Mouse (Mus musculus) hindbrain, embryonic 15.5 days (tissue): Measurements from ENCODE around the gene Stoml2. TPM values are rescaled to one million over a fixed set of nuclear protein-coding genes. Genes with fewer than 3 reads are reported as not detected.

ENCODE experiments used
- ATAC-seq: fragments of 200-750 bp; cut with Nextera tagmentation; 2 replicates; pipeline ENCODE4 v1.8.0; 2017; ENCODE audit warnings: low read depth, moderate number of reproducible peaks, moderate TSS enrichment; ENCODE audit not compliant: low FRiP score
- H3K27ac ChIP-seq: fragments of 300-500 bp; sonication (generic); replicated peaks from 2 replicates; pipeline ENCODE4 v1.5.1; 2015; ENCODE audit warnings: mild to moderate bottlenecking, inconsistent platforms
- H3K27me3 ChIP-seq: fragments of 300-500 bp; sonication (generic); 2 replicates; pipeline ENCODE4 v1.6.1; 2015; ENCODE audit warnings: control low read depth, inconsistent platforms
- H3K36me3 ChIP-seq: fragments of 300-500 bp; sonication (generic); 2 replicates; pipeline ENCODE4 v1.6.1; 2015; ENCODE audit warnings: control low read depth, inconsistent platforms
- H3K4me1 ChIP-seq: fragments of 300-500 bp; sonication (generic); replicated peaks from 2 replicates; pipeline ENCODE4 v1.6.1; 2015; ENCODE audit warnings: control low read depth, inconsistent platforms
- H3K4me2 ChIP-seq: fragments of 300-500 bp; sonication (generic); 2 replicates; pipeline ENCODE4 v1.6.1; 2015; ENCODE audit warnings: moderate library complexity, mild to moderate bottlenecking, inconsistent platforms
- H3K4me3 ChIP-seq: fragments of 300-500 bp; sonication (generic); 2 replicates; pipeline ENCODE4 v1.5.1; 2015; ENCODE audit warnings: mild to moderate bottlenecking, inconsistent platforms
- H3K9ac ChIP-seq: fragments of 300-500 bp; sonication (generic); 2 replicates; pipeline ENCODE4 v1.6.1; 2015; ENCODE audit warnings: inconsistent platforms
- H3K9me3 ChIP-seq: fragments of 300-500 bp; sonication (generic); 2 replicates; pipeline ENCODE4 v1.6.1; 2016; ENCODE audit warnings: control low read depth, inconsistent platforms
- WGBS: fragments of 180-500 bp; shearing (Covaris S2); methylation state at CpG from one replicate; pipeline ENCODE4 v1.1.7; 2015; 5-methylcytosine and 5-hydroxymethylcytosine counted together
- polyA plus RNA-seq: library from polyadenylated mRNA; unstranded; fragments of >200 nt; fragmentation: Nextera tagmentation; extraction: Ambion mirVana; gene quantifications from 2 replicates; pipeline ENCODE4 v1.2.1, GENCODE M21; 2015

Stoml2 gene
- 227 and 236 TPM in 2 replicates for polyA plus RNA-seq

DNA sequence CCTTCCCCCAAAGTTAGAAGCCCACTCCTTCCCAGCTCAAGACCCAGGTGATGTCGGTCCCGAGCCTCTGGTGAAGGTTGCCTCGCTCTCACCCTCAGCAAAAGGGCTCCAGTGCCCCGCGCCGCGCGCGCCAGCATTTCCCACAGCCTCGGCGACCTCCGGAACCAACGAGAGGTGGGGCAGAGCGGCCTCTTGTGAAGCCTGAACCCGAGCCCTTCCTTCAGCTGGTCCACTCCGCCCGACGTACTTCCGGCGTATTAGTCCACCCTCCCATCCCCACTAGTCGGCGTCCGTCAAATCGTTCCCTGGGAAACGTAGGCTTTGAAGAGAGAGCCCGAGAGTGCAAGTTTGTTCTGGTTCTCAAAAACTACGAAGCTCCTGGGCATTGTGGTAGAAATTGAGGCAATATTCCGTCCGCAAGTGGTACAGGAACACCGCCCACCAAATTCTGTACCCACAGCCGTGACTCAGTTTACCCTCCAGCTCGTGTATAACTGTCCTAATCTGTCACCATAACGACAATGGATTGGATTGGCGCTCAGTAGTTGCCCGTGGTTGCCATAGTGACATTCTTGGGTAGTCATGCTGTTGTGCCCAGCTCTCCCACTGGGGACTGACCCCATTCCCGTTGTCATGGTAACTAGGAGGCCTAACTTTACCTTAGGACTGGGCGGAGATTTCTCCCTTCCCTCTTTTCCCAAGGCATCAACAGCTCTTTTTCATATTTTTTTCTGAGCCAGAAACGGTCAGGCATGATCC lies at the start of gene Stoml2:
Gene Stoml2 (minus strand): TSS at position 474 of the 759 bp plus-strand sequence.
- H3K36me3 ChIP-seq, result peaks cover 49% of the 10 kb centered on the region
- WGBS, result under 1% methylated on average over 38 of the region's 38 CpGs
- peak within 1 kb of the TSS; percentile 84 for H3K27ac ChIP-seq

DNA sequence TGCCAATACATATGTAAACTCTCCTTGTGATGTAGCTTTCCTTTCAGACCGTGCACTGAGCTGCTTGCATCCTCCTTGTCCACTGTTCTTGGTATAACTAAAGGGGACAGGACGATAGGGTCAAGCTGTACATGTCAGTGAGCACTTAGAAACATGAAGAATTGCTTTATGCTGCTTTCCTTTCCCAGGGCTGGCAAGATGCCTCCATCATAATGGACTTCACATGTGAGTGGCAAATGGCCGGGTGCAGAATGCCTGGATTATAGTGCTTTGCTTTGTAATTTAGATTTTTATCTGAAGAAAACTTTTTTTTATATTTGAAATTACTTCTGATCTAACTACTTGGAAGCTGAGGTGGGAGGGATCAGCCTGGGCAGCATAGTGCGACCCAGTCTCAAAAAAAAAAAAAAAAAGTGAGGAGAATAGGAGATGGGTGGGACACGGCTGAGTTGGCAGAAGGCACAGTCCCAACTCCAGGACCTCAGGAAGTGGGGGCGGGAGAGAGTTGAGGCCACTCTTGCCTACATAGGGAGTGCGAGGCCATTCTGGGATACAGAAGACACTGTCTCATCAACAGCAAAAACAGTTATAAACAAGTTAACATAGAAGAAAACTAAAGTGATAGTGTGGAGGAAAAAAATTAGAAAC lies 46.7 kb upstream of the Stoml2 start:
- Histone ChIP-seq H3K27ac (no peak overlapping the region), H3K36me3 (no peaks in the 10 kb centered on the region), H3K4me3 (no peak overlapping the region), H3K4me2 (no peak overlapping the region), H3K27me3 (no peaks in the 10 kb centered on the region), H3K4me1 (no peaks in the 10 kb centered on the region), H3K9me3 (no peaks in the 10 kb centered on the region), H3K9ac (no peak overlapping the region)
- WGBS, result 66% methylated on average over 7 of the region's 7 CpGs
- ATAC-seq, result no peak

More for the DNA sequence above, at the start of gene Stoml2:
- H3K4me3 ChIP-seq, result peak within 1 kb of the TSS; percentile 83
- peak within 1 kb of the TSS; percentile 92 for H3K9ac ChIP-seq
- no peaks in the 10 kb centered on the region for H3K9me3 ChIP-seq
- no peaks in the 10 kb centered on the region for H3K27me3 ChIP-seq
- peaks cover 24% of the 10 kb centered on the region for H3K4me1 ChIP-seq
- peak; percentile 96 for ATAC-seq
- peak within 1 kb of the TSS; percentile 71 for H3K4me2 ChIP-seq

DNA sequence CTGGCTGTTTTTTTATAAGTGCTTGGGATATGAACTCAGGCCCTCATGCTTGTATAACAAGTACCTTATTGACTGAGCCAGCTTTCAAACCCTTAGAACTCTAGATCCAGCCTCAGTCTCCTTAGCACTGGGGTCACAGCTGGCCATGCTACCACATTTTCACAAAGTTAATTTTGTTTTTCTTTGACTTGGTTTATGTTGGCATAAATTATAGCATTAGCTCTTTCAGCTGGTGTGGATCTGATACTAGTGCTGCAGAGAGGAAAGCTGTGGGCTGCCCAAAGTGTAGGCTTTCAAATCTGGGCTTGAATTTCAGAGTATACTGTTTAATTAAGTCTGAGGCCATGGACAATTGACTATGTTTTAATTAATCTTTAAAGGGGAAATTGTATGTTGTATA lies 43.4 kb upstream of the Stoml2 start:
- Histone ChIP-seq H3K4me2 (no peak overlapping the region), H3K27me3 (no peaks in the 10 kb centered on the region), H3K9ac (no peak overlapping the region), H3K4me3 (no peak overlapping the region), H3K27ac (no peak overlapping the region), H3K9me3 (no peaks in the 10 kb centered on the region), H3K36me3 (no peaks in the 10 kb centered on the region), H3K4me1 (no peaks in the 10 kb centered on the region)
- ATAC-seq, result no peak

DNA sequence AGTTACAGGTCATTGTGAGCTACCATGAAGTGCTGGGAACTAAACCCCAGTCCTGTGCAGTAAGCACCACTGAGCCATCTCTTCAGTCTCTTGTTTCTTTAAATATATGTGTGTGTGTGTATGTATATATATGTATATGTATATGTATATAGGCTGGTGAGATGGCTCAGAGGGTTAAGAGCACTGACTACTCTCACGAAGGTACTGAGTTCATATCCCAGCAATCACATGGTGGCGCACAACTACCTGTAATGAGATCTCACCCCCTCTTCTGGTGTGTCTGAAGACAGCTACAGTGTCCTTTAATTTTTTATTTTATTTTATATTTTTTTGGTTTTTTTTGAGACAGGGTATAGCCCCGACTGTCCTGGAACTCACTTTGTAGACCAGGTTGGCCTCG lies 34.0 kb upstream of the Stoml2 start:
- Histone ChIP-seq H3K4me3 (no peak overlapping the region), H3K27ac (no peak overlapping the region), H3K4me1 (peaks cover 6% of the 10 kb centered on the region), H3K9me3 (no peaks in the 10 kb centered on the region), H3K27me3 (no peaks in the 10 kb centered on the region), H3K4me2 (no peak overlapping the region), H3K9ac (no peak overlapping the region), H3K36me3 (no peaks in the 10 kb centered on the region)
- no peak for ATAC-seq
- whole genome bisulfite sequencing, result 97% methylated on average over 4 of the region's 4 CpGs

DNA sequence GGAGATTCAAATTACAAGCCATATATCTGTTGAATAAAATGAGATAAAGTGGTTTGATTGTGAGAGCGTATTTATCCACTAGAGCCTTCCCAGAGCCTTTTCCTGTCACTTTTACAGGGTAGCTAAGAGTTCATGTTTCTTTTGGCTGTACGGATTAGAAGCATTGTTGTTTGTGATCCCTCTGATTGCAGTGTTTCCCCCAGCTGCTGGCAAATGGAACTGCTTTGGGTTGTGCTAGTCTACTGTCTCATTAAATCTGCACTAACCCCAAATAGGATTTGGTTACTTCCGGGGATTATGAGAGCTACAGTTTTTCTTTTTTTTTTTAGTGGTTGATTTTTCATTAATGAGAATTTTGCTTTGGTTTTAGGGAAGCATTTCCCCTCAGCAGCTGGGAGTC lies 28.8 kb upstream of the Stoml2 start:
- H3K4me3 ChIP-seq, result peak overlapping the region; percentile 77; the same call in 1 of the 2 replicates

DNA sequence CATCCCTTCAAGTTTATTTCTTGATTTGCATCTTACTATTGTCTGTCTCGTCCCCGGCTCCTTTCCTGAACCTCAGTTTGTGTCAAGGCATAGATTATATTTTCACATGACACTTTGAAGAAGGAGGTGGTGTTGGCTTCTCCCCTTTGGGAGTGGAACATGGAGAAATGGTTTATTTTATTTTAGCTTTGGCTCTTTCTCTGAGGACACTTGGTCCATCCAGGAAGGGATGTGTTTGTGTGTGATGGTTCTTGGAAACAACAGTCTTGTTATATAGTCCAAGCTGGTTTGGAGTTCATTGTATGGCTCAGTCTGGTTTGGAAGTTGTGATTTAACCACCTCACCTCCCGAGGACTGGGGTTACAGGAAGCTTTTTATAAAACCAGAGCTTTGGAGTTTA lies 28.2 kb upstream of the Stoml2 start:
- Histone ChIP-seq H3K4me2 (peak overlapping the region; percentile 69), H3K27me3 (no peaks in the 10 kb centered on the region), H3K27ac (peak overlapping the region; percentile 86; the same call in 1 of the 2 replicates), H3K36me3 (no peaks in the 10 kb centered on the region), H3K4me3 (peak overlapping the region; percentile 77), H3K4me1 (peaks cover 17% of the 10 kb centered on the region), H3K9me3 (no peaks in the 10 kb centered on the region), H3K9ac (peak overlapping the region; percentile 72)
- WGBS, result 32% methylated on average over 3 of the region's 3 CpGs
- ATAC-seq, result no peak

More for the DNA sequence above, 28.8 kb upstream of the Stoml2 start:
- Histone ChIP-seq H3K9me3 (no peaks in the 10 kb centered on the region), H3K4me2 (peak overlapping the region; percentile 69), H3K27ac (no peak overlapping the region), H3K36me3 (no peaks in the 10 kb centered on the region), H3K27me3 (no peaks in the 10 kb centered on the region), H3K9ac (no peak overlapping the region), H3K4me1 (peaks cover 17% of the 10 kb centered on the region)
- WGBS, result 58% methylated on average over 3 of the region's 3 CpGs
- no peak for ATAC-seq

DNA sequence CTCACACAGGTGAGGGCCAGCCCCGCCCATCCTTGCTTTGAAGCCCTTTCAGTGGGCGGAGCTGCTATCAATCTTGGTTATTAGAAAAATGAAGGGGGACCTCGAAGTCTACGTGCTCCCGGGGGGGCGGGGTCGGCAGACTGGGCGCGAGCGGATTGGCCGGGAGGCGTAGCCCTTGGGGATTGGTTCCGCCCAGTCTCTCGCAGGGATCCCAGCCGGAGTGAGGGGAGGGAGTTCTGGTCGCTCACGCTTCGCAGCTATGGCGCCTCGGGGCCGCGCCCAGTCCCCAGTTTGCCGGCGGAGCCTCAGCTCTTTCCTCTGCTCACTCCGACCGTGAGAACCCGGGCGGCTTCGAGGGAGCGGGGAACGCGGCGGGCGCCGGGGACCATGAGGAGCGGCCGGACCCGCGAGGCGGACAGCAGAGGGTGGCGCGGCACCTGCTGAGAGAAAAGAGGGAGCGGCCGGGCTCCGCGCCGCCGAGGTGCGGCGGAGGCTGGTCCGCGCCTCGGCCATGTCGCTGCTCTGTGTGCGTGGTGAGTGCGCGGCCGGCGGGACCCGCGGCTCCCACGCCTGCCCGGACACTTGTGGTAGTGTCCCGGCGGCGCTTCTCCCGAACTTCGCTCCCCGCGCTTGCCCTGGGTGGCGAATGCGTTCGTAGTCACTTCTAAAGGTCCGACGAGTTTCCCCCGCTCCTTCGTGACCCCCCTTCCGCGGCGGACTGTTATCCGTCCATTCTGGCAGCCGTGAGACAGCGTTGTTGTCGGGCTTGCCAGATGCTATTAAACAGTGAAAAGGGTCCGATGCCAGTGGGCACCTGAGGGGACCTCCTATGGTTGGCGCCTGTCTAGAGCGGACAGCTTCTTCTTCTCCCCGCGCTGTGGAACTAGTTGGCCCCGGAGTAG lies 27.5 kb upstream of the Stoml2 start, which contains the start of gene Unc13b:
Gene Unc13b (plus strand): TSS at position 201 of the 902 bp plus-strand sequence.
- Histone ChIP-seq H3K4me2 (peak within 1 kb of the TSS; percentile 69), H3K36me3 (no peaks in the 10 kb centered on the region), H3K27me3 (no peaks in the 10 kb centered on the region), H3K4me1 (peaks cover 17% of the 10 kb centered on the region), H3K4me3 (peak within 1 kb of the TSS; percentile 77), H3K9me3 (no peaks in the 10 kb centered on the region), H3K27ac (peak within 1 kb of the TSS; percentile 86), H3K9ac (peak within 1 kb of the TSS; percentile 72)
- ATAC-seq, result peak; percentile 97
- under 1% methylated on average over 90 of the region's 90 CpGs for WGBS

DNA sequence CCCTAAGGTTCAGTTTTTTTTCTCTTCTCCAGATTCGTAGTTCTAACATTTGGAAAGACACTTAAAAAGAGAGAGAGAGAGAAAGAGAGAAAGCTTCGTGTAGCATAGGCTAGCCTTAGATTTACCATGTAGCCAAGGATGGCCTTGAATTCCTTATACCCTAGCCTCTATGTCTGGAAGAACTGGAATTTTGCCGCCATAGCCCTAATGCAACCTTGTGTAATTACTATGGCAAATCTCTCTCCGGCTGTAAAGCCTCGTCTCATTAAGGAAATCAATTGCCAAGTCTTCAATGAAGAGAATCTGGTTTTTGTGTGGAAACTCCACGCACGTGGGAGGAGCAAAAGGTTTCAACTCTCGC lies 26.9 kb upstream of the Stoml2 start:
- 20% methylated on average over 8 of the region's 8 CpGs for WGBS
- Histone ChIP-seq H3K9ac (peak overlapping the region; percentile 72; the same call in 1 of the 2 replicates), H3K36me3 (no peaks in the 10 kb centered on the region), H3K27me3 (no peaks in the 10 kb centered on the region), H3K9me3 (no peaks in the 10 kb centered on the region), H3K4me2 (peak overlapping the region; percentile 69), H3K27ac (peak overlapping the region; percentile 86), H3K4me1 (peaks cover 17% of the 10 kb centered on the region), H3K4me3 (peak overlapping the region; percentile 77)
- no peak for ATAC-seq

DNA sequence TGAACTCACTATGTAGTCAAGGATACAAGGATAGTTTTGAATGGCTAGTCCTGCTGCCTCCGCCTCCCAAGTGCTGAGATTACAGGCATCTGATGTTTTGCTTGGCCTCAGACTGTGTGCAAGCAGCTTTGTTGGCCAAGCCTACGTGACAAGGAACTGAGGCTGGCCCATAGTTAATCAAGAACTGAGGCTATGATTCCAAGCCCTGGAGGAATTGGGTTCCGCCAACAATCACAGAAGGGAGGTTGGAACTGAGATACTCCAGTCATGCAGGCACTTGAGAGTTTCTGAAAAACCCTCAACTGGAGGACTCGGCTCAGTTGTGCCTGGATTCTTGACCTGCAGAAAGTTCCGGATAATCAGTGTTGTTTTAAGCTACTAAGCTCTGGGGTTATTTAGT lies 26.1 kb upstream of the Stoml2 start:
- Histone ChIP-seq H3K4me3 (no peak overlapping the region), H3K9ac (no peak overlapping the region), H3K27me3 (no peaks in the 10 kb centered on the region), H3K27ac (no peak overlapping the region), H3K4me2 (no peak overlapping the region), H3K36me3 (no peaks in the 10 kb centered on the region), H3K4me1 (peaks cover 17% of the 10 kb centered on the region), H3K9me3 (no peaks in the 10 kb centered on the region)
- WGBS, result 95% methylated on average over 5 of the region's 5 CpGs
- ATAC-seq, result no peak

DNA sequence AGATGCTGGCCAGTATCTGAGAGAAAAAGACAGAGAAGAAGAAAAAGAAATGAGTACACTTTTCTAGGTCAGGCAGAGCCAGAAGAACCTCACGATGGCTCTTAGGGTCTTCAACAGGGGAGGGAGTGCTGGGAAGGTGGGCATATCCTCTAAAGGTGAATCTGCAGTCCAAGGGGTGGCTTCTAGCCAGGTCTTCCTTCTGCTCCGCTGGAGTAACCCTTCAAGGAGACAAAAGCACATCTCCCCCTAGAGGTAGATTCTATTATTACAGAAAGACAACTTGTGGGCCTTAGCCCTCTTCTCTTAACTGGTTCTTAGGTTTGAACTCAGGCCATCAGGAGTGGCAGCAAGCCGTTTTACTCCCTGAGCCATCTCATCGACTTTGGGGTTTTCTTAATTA lies 21.1 kb upstream of the Stoml2 start:
- Histone ChIP-seq H3K4me2 (no peak overlapping the region), H3K27me3 (no peaks in the 10 kb centered on the region), H3K4me1 (no peaks in the 10 kb centered on the region), H3K4me3 (no peak overlapping the region), H3K27ac (no peak overlapping the region), H3K36me3 (no peaks in the 10 kb centered on the region), H3K9me3 (no peaks in the 10 kb centered on the region), H3K9ac (no peak overlapping the region)
- no peak for ATAC-seq
- WGBS, result 9% methylated on average over 4 of the region's 4 CpGs

DNA sequence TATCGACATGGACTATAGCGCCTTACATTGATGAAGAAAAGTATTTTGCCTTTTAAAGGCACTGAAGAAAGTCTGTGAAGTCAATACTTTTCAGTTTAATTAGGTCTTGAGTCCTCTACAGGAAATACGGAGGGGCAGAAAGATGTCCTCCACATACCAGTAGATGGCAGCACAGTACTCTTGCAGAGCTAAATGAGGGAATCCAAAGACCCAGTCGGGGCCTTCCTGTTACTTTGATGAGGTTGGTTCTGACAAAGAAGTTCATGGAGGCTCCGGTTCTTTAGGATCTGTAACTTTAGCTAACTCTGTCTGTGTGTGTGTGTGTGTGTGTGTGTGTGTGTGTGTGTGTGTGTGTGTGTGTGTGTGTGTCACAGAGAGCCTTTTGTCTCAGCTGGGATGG lies 15.7 kb upstream of the Stoml2 start:
- Histone ChIP-seq H3K36me3 (no peaks in the 10 kb centered on the region), H3K27me3 (no peaks in the 10 kb centered on the region), H3K9me3 (no peaks in the 10 kb centered on the region), H3K4me3 (no peak overlapping the region), H3K4me1 (peaks cover 30% of the 10 kb centered on the region), H3K4me2 (peak overlapping the region; percentile 93; the same call in 1 of the 2 replicates), H3K27ac (no peak overlapping the region), H3K9ac (no peak overlapping the region)
- ATAC-seq, result no peak
- WGBS, result 8% methylated on average over 5 of the region's 5 CpGs
